Mouse (Mus musculus) right cerebral cortex, postnatal 14 days (tissue): Measurements from ENCODE around the gene Sirt6.
A peak's percentile ranks its signal among the peaks of the same experiment; 100 is the strongest.

Experiments
- DNase-seq: peaks from one replicate; pipeline ENCODE4 v3.0.0; 2022

Gene Sirt6

GRCm38 (mm10) chr10:81623441-81623840 lies 4.2 kb downstream of the Sirt6 start:
- DNase-seq: no peak

- no peak for DNase-seq
Observed at GRCm38 (mm10) chr10:81620786-81621185, 6.8 kb downstream of the Sirt6 start.

DNA sequence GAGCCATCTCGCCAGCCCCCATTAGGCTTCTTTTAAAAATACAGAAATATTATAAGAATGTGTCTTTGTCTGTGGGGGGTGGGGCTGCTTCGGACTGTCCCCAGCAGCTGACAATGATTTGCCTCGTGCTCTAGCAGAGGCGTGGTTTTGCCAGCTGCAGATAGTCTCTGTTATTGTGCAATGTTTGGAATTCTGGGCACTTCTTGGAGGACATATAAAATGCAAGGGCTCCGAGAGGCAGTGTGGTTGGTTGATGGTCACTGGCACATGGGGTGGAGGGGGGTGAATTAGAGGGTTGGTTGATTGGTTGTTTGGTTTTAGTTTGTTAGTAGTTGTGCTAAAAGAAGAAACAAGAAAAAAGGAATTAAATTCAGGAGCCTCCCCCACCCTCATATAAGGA lies 7.6 kb downstream of the Sirt6 start:
- DNase-seq: no peak

DNA sequence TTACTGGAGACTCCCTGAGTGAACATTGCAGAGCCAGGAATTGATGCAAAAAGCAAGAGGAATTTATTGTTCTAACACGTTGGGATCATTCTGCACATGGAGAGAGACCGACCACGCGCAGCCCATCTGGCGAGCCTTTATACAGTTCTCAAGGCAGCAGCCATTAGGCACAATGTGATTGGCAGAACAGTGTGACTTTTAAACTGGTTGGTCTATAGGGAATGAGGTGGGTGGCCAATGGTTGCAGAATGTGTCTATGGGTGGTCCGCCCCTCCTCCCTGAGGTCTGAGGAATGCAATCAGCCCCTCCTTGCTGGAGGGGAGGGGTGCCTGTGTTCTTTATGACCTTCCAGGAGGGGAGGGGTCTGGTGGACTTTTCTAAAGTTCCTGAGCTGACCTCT lies 12.1 kb downstream of the Sirt6 start:
- DNase-seq: no peak

- no peak for DNase-seq
Observed at GRCm38 (mm10) chr10:81612779-81613178, 14.8 kb downstream of the Sirt6 start.

- DNase-seq: no peak
Observed at GRCm38 (mm10) chr10:81608308-81608707, 19.3 kb downstream of the Sirt6 start.

DNA sequence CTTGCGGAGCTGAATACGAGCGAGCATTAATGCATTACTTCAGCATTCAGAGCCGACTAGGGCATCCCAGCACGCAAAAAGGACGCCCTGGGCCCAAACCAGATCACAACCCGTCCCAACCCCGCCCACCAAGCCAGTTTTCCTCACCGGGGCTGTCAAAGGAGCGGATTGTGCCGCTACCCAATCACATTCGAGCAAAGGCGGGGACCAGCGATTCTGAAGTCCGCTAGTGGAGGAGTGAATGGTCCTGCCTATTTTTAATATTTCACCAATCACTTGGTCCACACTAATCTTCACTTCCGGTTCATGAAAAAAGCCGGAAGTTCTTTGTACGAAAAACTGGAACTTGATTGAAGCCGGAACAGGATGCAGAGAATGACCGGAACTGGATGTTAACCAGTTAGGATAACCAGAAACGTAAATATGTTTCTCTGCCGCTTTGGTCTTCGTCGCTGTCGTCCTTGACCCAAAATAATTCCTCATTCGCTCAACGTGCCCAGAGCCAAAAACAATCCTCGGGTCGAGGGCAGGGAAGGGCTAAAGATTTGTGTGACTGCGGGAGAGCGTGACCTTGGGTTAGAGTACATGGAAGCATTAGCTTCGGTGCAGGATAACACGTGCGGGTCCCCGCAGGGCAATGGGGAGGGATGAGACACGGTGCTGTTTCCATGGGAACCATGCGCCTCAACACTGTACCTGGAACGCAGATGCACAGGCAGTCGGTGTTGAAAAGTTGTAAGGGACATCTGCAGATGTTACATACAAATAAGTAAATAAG lies 21.4 kb downstream of the Sirt6 start, which contains the start of gene BC025920:
BC025920 (plus strand) TSS at position 297 of the 778 bp plus-strand sequence.
- peak; percentile 89 for DNase-seq

GRCm38 (mm10) chr10:81605666-81605973 lies 22.0 kb downstream of the Sirt6 start:
- peak; percentile 49 for DNase-seq

- peak; percentile 90 for DNase-seq
Observed at GRCm38 (mm10) chr10:81604968-81605665, 22.5 kb downstream of the Sirt6 start.

- no peak for DNase-seq
Observed at GRCm38 (mm10) chr10:81604019-81604967, 23.3 kb downstream of the Sirt6 start.

- DNase-seq: no peak
Observed at GRCm38 (mm10) chr10:81602741-81603151, 24.9 kb downstream of the Sirt6 start.

DNA sequence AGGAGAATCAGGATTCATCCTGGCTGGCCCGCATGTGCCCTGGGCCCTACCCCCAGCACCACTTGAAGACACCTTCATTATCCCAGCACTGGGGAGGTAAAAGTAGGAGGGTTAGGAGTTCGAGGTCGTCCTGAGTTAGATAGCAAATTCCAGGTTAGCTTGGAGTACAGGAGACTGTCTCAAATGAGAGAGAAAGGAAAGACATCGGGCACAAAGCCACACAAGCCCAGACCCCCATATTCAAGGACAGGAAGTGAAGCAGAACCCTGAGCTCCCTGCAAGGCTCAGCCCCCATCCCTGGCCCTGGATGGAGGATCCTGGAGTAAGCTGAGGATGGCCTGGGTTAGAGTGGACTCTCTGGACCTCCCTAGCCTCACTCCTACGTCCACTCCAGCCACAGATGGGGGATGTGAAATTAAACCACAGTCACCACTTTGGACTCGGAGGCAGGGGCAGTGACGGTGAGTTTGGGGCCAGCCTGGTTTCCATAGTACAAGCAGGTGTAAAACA lies 26.1 kb downstream of the Sirt6 start:
- no peak for DNase-seq

GRCm38 (mm10) chr10:81600738-81601203 lies 26.8 kb downstream of the Sirt6 start, which contains the start of gene Tle6:
Gene Tle6, minus strand, starts transcription at chr10:81601073.
- DNase-seq: peak; percentile 96

DNA sequence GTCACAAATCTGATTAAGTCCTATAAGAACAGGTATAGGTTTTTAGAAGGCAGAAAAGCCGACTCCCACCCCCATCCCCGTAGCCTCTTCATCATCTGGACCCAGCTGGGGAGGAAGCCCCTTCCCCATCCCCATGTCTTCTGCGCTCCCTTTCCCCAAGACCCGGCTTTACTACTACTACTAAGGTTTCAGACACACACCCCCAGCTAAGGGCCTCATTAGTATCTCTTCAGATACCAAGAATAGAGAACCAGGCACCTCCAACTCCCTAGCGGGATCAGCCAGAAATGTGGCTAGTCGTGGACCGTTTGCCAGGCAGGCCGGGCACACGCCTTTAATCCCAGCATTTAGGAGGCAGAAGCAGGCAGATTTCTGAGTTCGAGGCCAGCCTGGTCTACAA lies 27.5 kb downstream of the Sirt6 start:
- no peak for DNase-seq

DNA sequence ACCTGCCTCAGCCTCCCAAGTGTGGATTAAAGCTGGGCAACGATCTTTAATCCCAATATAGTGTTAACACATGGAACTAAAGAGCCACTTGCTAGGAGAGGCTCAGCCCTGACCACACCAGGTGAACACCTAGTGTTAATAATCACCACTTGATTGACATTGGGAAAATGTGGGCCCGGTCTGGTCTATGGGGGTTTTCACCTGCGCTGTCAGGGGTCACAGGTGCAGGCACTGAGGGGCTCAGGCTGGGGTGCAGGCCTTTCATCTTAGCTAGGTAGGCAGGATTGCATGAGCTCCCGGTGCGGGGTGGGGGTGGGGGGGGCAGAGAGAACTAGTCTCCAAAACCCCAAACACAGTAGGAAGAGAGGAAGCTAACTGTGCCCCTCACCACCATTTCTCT lies 28.0 kb downstream of the Sirt6 start:
- DNase-seq: no peak

- no peak for DNase-seq
Observed at GRCm38 (mm10) chr10:81598871-81599270, 28.7 kb downstream of the Sirt6 start.

DNA sequence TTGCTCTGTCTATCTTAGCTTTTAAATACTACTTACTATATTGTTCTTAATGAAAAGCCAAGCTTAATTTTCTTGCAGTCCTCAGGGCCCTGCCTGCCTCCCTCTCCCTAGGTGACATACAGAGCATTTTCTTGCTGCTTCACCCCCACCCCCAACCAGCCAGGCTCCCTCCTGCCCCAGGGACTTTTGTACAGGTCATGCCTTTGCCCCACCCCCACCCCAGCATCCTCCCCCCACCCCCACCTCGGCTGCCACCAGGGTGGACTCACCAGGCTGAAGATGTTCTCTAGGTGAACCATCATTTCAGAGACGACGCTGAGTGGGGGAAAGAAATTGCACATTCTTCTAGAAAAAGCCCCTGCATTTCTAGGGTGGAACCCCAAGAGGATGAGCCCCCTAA lies 29.3 kb downstream of the Sirt6 start:
- no peak for DNase-seq

DNA sequence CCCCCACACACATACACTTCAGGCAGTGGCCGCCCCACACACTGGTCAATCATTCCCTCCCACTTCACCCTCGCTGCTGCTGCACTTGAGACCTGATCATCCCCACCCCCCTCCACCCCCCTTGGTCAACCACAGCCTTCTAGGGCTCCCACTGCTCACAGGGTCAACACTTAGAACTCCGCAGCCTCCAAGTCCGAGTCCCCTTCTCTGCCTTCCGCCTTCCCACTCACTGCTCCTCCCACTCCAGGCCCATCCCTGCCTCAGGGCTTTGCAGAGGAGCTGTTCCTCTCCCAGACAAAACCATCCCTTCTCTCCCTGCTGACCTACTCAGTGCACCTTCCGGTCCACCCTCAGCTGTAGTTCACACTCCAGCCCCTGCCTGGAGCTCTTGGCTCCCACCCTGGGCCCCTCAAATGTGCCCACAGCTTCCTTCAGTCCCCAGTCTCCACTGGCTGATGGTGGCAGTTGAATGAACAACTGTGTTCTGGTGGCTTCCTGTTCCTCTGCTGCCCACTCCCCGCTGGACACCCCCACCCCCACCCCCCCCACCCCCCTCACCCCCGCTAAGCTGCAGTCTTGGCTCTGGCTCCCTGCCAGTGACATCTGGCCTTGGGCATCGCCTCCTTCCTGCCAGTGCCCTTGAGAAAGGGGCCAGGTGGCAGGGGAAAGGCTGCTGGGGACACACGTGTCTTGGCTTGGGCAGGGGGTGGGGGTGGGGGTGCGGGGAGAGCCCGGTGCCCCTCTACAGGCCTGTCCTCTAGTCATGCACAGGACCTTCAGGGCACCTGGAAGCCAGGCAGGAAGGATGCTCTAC lies 30.3 kb downstream of the Sirt6 start:
- no peak for DNase-seq

GRCm38 (mm10) chr10:81596611-81597010 lies 31.0 kb downstream of the Sirt6 start:
- DNase-seq: no peak

DNA sequence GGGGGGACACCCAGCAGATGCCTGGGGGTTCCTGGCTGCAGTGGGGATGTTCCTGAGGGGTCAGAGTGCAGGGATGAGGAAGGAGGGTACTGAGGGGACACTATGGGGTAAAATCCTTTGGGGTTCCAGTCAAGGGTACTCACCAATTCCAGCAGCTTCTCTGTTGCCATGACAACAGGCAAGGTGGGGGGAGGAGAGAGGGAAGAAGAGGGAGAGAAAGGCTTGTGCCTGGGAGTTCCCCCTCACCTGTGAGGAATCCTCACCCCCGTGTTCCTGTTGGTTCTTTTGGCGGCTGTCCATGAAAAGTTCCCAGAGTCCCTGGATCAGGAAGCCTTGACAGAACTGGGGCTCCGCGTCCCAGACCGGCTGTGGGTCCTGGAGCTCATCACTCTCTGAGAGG lies 32.0 kb downstream of the Sirt6 start:
- DNase-seq: no peak

DNA sequence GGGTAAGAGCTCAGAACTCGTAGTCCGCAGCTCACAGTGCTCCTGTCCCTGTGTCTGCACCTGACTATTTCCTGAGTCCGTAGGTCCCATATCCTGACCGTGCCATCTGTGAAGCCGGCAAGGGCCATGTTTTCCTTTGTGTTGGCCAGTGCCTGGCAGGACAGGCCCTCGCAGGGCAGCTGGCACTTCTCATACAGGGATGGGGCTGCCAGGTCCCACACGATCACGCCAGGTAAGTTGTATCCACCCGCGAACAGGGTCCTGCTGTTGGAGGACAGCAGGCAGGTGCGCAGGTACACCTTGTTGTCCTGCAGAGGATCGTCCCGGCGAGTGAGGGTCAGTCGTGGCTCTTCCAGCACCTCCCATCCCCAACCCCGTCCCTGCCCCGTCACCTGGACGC lies 33.7 kb downstream of the Sirt6 start:
- DNase-seq: no peak

GRCm38 (mm10) chr10:81593223-81593622 lies 34.4 kb downstream of the Sirt6 start:
- no peak for DNase-seq
